In the genomic region with DNA sequence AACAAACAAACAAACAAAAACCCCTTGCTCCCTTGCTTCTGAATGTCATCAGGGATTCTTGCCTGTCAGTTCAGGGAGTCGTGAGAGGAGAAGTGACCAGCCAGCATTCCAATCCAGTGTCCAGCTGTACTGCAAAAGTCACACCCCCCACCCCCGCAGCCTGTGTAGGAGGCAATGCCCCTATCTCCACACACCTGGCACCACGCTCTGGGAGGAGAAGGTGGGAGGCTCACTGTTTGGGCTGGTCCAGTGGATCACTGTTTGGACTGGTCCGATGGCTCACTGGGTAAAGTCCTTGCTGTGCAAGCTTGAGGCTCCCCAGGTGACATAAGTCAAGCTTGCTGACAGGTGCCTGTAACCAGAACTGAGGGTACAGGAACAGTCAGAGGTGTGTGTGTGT, we compare ENCODE assay signal across 32 mouse cellular contexts. TPM values are rescaled to one million over a fixed set of nuclear protein-coding genes. Genes with fewer than 3 reads are reported as not detected.
DNase-seq lines count a peak whose midpoint lies in the region; ATAC-seq and TF ChIP-seq lines count a peak whose summit lies in the region.
"Had no signal": no experiment of that assay in that cellular context is flagged by ENCODE, and none has a peak within 500 bp of the region (broad histone marks: within the 10 kb centered on the region; RNA-seq: fewer than 3 reads in every experiment).

No protein-coding gene starts in this region.

- 20% methylated on average over 4 of the region's 4 CpGs for WGBS in forebrain, embryonic 11.5 days
- 18% methylated on average over 4 of the region's 4 CpGs for WGBS in forebrain, embryonic 15.5 days
- 33% methylated on average over 4 of the region's 4 CpGs for WGBS in heart, embryonic 14.5 days
- WGBS in kidney, embryonic 16.5 days = 35% methylated on average over 4 of the region's 4 CpGs
- 44% methylated on average over 4 of the region's 4 CpGs for WGBS in midbrain, embryonic 13.5 days
- whole genome bisulfite sequencing in midbrain, postnatal 0 days = 27% methylated on average over 4 of the region's 4 CpGs

- H3K27me3 ChIP-seq in forebrain, embryonic 11.5 days (ENCODE audit: control insufficient read depth, insufficient read depth, low read length) = no peaks in the 10 kb centered on the region
- H3K27me3 ChIP-seq in forebrain, embryonic 15.5 days = no peaks in the 10 kb centered on the region
- no peaks in the 10 kb centered on the region for H3K27me3 ChIP-seq in heart, embryonic 14.5 days (ENCODE audit: control insufficient read depth, insufficient read depth, low read length)
- H3K27me3 ChIP-seq in kidney, embryonic 16.5 days (ENCODE audit: insufficient read depth, low read length) = no peaks in the 10 kb centered on the region
- peaks cover 11% of the 10 kb centered on the region; the same call in 1 of the 2 replicates for H3K27me3 ChIP-seq in midbrain, embryonic 13.5 days
- H3K27me3 ChIP-seq in midbrain, postnatal 0 days (ENCODE audit: insufficient read depth, low read length) = no peaks in the 10 kb centered on the region
- H3K27me3 ChIP-seq: embryonic facial prominence, embryonic 13.5 days; intestine, embryonic 15.5 days; limb, embryonic 12.5 days; neural tube, embryonic 12.5 days had no signal

- no peak for TF ChIP-seq CTCF in midbrain, postnatal 0 days (IDR thresholded peaks at IDR 0.05)

- H3K36me3 ChIP-seq in forebrain, embryonic 11.5 days (ENCODE audit: control insufficient read depth, insufficient read depth, low read length) = no peaks in the 10 kb centered on the region
- H3K36me3 ChIP-seq in forebrain, embryonic 15.5 days = no peaks in the 10 kb centered on the region
- H3K36me3 ChIP-seq in heart, embryonic 14.5 days (ENCODE audit: control insufficient read depth, insufficient read depth, low read length) = no peaks in the 10 kb centered on the region
- H3K36me3 ChIP-seq in kidney, embryonic 16.5 days (ENCODE audit: insufficient read depth, low read length) = no peaks in the 10 kb centered on the region
- H3K36me3 ChIP-seq in midbrain, embryonic 13.5 days = no peaks in the 10 kb centered on the region
- H3K36me3 ChIP-seq in midbrain, postnatal 0 days (ENCODE audit: insufficient read depth, low read length) = no peaks in the 10 kb centered on the region
- H3K36me3 ChIP-seq: embryonic facial prominence, embryonic 13.5 days; hindbrain, embryonic 10.5 days; intestine, embryonic 15.5 days; limb, embryonic 12.5 days; neural tube, embryonic 12.5 days had no signal

- H3K4me2 ChIP-seq in forebrain, embryonic 11.5 days (ENCODE audit: low read depth, low read length, severe bottlenecking) = no peak overlapping the region
- no peak overlapping the region for H3K4me2 ChIP-seq in forebrain, embryonic 15.5 days (replicated peaks)
- no peak overlapping the region for H3K4me2 ChIP-seq in heart, embryonic 14.5 days (ENCODE audit: low read length)
- H3K4me2 ChIP-seq in kidney, embryonic 16.5 days (replicated peaks; ENCODE audit: low read depth, low read length) = no peak overlapping the region
- H3K4me2 ChIP-seq in midbrain, embryonic 13.5 days (replicated peaks) = no peak overlapping the region
- no peak overlapping the region for H3K4me2 ChIP-seq in midbrain, postnatal 0 days (ENCODE audit: low read depth, low read length, poor library complexity, severe bottlenecking)
- H3K4me2 ChIP-seq: embryonic facial prominence, embryonic 13.5 days; forebrain, embryonic 13.5 days; intestine, embryonic 15.5 days; limb, embryonic 12.5 days; neural tube, embryonic 12.5 days had no signal

- H3K4me1 ChIP-seq in forebrain, embryonic 11.5 days (replicated peaks; ENCODE audit: control insufficient read depth, insufficient read depth, low read length) = peaks cover 19% of the 10 kb centered on the region
- H3K4me1 ChIP-seq in forebrain, embryonic 15.5 days = peaks cover 28% of the 10 kb centered on the region
- peaks cover 31 to 36% of the 10 kb centered on the region in 2 experiments for H3K4me1 ChIP-seq in heart, embryonic 14.5 days (ENCODE audit: control insufficient read depth in 2 of 2, insufficient read depth in 2 of 2, low read length in 2 of 2)
- H3K4me1 ChIP-seq in kidney, embryonic 16.5 days (ENCODE audit: insufficient read depth, low read length) = peaks cover 13% of the 10 kb centered on the region
- peaks cover 47% of the 10 kb centered on the region for H3K4me1 ChIP-seq in midbrain, embryonic 13.5 days (replicated peaks)
- peaks cover 6% of the 10 kb centered on the region for H3K4me1 ChIP-seq in midbrain, postnatal 0 days (ENCODE audit: insufficient read depth, low read length)

- no peak overlapping the region for H3K9ac ChIP-seq in forebrain, embryonic 11.5 days (ENCODE audit: low read length)
- no peak overlapping the region for H3K9ac ChIP-seq in forebrain, embryonic 15.5 days (replicated peaks)
- H3K9ac ChIP-seq in heart, embryonic 14.5 days (ENCODE audit: low read length) = 0 out of 2 replicates have a peak overlapping the region, but pooled peaks have one; percentile 21
- H3K9ac ChIP-seq in kidney, embryonic 16.5 days (replicated peaks; ENCODE audit: low read length) = no peak overlapping the region
- H3K9ac ChIP-seq in midbrain, embryonic 13.5 days (replicated peaks) = no peak overlapping the region
- no peak overlapping the region for H3K9ac ChIP-seq in midbrain, postnatal 0 days (replicated peaks; ENCODE audit: low read length, poor library complexity, severe bottlenecking)
- H3K9ac ChIP-seq: embryonic facial prominence, embryonic 13.5 days; forebrain, embryonic 13.5 days; intestine, embryonic 15.5 days; limb, embryonic 12.5 days; neural tube, embryonic 12.5 days had no signal

- H3K27ac ChIP-seq in forebrain, embryonic 11.5 days (ENCODE audit: low read depth, low read length) = no peak overlapping the region
- H3K27ac ChIP-seq in forebrain, embryonic 15.5 days (replicated peaks) = no peak overlapping the region; the same call in 1 of the 2 replicates
- no peak overlapping the region for H3K27ac ChIP-seq in heart, embryonic 14.5 days (replicated peaks in 1 of 2; ENCODE audit: control insufficient read depth in 1 of 2, insufficient read depth in 1 of 2, low read depth in 2 of 2, low read length in 2 of 2)
- H3K27ac ChIP-seq in kidney, embryonic 16.5 days (ENCODE audit: low read length) = no peak overlapping the region
- H3K27ac ChIP-seq in midbrain, embryonic 13.5 days = 0 out of 2 replicates have a peak overlapping the region, but pooled peaks have one; percentile 10
- no peak overlapping the region for H3K27ac ChIP-seq in midbrain, postnatal 0 days (ENCODE audit: low read depth, low read length)
- H3K27ac ChIP-seq: embryonic facial prominence, embryonic 13.5 days; gastrocnemius, adult 2 months; hindbrain, embryonic 10.5 days; hindbrain, postnatal 0 days; intestine, embryonic 15.5 days; layer of hippocampus, adult 2 months; left cerebral cortex, adult 2 months; limb, embryonic 12.5 days; neural tube, embryonic 12.5 days had no signal

- DNase-seq in forebrain, embryonic 11.5 days (ENCODE audit: low spot score) = no peak
- no peak for DNase-seq in heart, adult 18-20 months
- no peak for DNase-seq in kidney, adult 9 months
- no peak for DNase-seq in midbrain, postnatal 0 days (ENCODE audit: low spot score)
- DNase-seq: adrenal gland, adult 2 months; adrenal gland, postnatal 36 days; cerebellum, adult 18-20 months; cerebellum, postnatal 10 days; gastrocnemius, adult 2 months; gastrocnemius, postnatal 36 days; kidney, postnatal 14 days; lung, postnatal 36 days; right cerebral cortex, adult 18-20 months; spleen, adult 18-20 months; thymus, adult 2 months; thymus, postnatal 36 days had no signal

- H3K4me3 ChIP-seq in forebrain, embryonic 11.5 days (ENCODE audit: low read depth, low read length) = no peak overlapping the region
- no peak overlapping the region for H3K4me3 ChIP-seq in forebrain, embryonic 15.5 days
- H3K4me3 ChIP-seq in heart, embryonic 14.5 days (ENCODE audit: control insufficient read depth in 1 of 2, insufficient read depth in 1 of 2, low read depth in 1 of 2, low read length in 2 of 2) = no peak overlapping the region
- no peak overlapping the region for H3K4me3 ChIP-seq in kidney, embryonic 16.5 days (ENCODE audit: low read length)
- H3K4me3 ChIP-seq in midbrain, embryonic 13.5 days (replicated peaks) = no peak overlapping the region
- H3K4me3 ChIP-seq in midbrain, postnatal 0 days (ENCODE audit: low read depth, low read length) = no peak overlapping the region
- H3K4me3 ChIP-seq: embryonic facial prominence, embryonic 13.5 days; forebrain, embryonic 13.5 days; gastrocnemius, adult 2 months; hindbrain, embryonic 10.5 days; intestine, embryonic 15.5 days; layer of hippocampus, adult 2 months; left cerebral cortex, adult 2 months; limb, embryonic 12.5 days; myocyte; neural tube, embryonic 12.5 days had no signal

- H3K9me3 ChIP-seq in forebrain, embryonic 11.5 days (ENCODE audit: control insufficient read depth, low read length) = no peaks in the 10 kb centered on the region
- no peaks in the 10 kb centered on the region for H3K9me3 ChIP-seq in forebrain, embryonic 15.5 days
- H3K9me3 ChIP-seq in heart, embryonic 14.5 days (ENCODE audit: control insufficient read depth, low read length) = no peaks in the 10 kb centered on the region
- H3K9me3 ChIP-seq in kidney, embryonic 16.5 days (ENCODE audit: low read length) = no peaks in the 10 kb centered on the region
- no peaks in the 10 kb centered on the region for H3K9me3 ChIP-seq in midbrain, embryonic 13.5 days
- H3K9me3 ChIP-seq in midbrain, postnatal 0 days (ENCODE audit: low read length) = no peaks in the 10 kb centered on the region
- H3K9me3 ChIP-seq: embryonic facial prominence, embryonic 13.5 days; forebrain, embryonic 13.5 days; hindbrain, embryonic 10.5 days; intestine, embryonic 15.5 days; limb, embryonic 12.5 days; neural tube, embryonic 12.5 days had no signal

- ATAC-seq in forebrain, embryonic 11.5 days (replicated peaks; ENCODE audit: low FRiP score) = peak; percentile 44
- ATAC-seq in forebrain, embryonic 15.5 days (replicated peaks) = no peak
- no peak for ATAC-seq in heart, embryonic 14.5 days (ENCODE audit: insufficient number of reproducible peaks, insufficient read depth, low FRiP score, low read depth)
- peak; percentile 65; the same call in 1 of the 2 replicates for ATAC-seq in kidney, embryonic 16.5 days (ENCODE audit: low FRiP score, low TSS enrichment)
- ATAC-seq in midbrain, embryonic 13.5 days = no peak
- no peak for ATAC-seq in midbrain, postnatal 0 days (ENCODE audit: low FRiP score)
- ATAC-seq: activated CD4-positive, CD25-positive, alpha-beta regulatory T cell, adult 4 months; intestine, embryonic 15.5 days had no signal

RNA-seq across cellular contexts. Expression of a gene that starts 12.7 kb away (rescaled TPM):
- 19.4 and 28.0 TPM in 2 replicates for polyA plus RNA-seq in forebrain, embryonic 11.5 days (2014; fragmentation: Nextera tagmentation; extraction: Ambion mirVana)
- polyA plus RNA-seq in forebrain, embryonic 15.5 days (2015; fragmentation: Nextera tagmentation; extraction: Ambion mirVana) = 19.8 and 21.5 TPM in 2 replicates
- 8.3 and 10.4 TPM in 2 replicates for polyA plus RNA-seq in heart, embryonic 14.5 days (2014; fragmentation: Nextera tagmentation; extraction: Ambion mirVana)
- 10 to 100 TPM; 18.8 to 21.4 TPM for total RNA-seq in heart, adult 18-20 months (2021)
- polyA plus RNA-seq in kidney, embryonic 16.5 days (2015; fragmentation: Nextera tagmentation; extraction: Ambion mirVana) = 4.4 and 5.3 TPM in 2 replicates
- polyA plus RNA-seq in midbrain, embryonic 13.5 days (2015; fragmentation: Nextera tagmentation; extraction: Ambion mirVana) = 5.9 and 9.4 TPM in 2 replicates
- total RNA-seq in midbrain, postnatal 0 days (2014; rRNA removed) = 30.1 and 44.2 TPM in 2 replicates
- 3.9 and 4.0 TPM in 2 replicates for polyA plus RNA-seq in midbrain, postnatal 0 days (2015; fragmentation: Nextera tagmentation; extraction: Ambion mirVana)

RNA-seq across cellular contexts. Expression of a gene that starts 34.5 kb away (rescaled TPM):
- 0.55 and 0.96 TPM in 2 replicates for polyA plus RNA-seq in forebrain, embryonic 11.5 days (2014; fragmentation: Nextera tagmentation; extraction: Ambion mirVana)
- polyA plus RNA-seq in forebrain, embryonic 15.5 days (2015; fragmentation: Nextera tagmentation; extraction: Ambion mirVana) = 0.59 and 0.83 TPM in 2 replicates
- polyA plus RNA-seq in heart, embryonic 14.5 days (2014; fragmentation: Nextera tagmentation; extraction: Ambion mirVana) = 7.7 and 8.6 TPM in 2 replicates
- total RNA-seq in heart, adult 18-20 months (2021) = 1 to 10 TPM; 6.7 to 7.8 TPM
- 7.1 and 8.6 TPM in 2 replicates for polyA plus RNA-seq in kidney, embryonic 16.5 days (2015; fragmentation: Nextera tagmentation; extraction: Ambion mirVana)
- polyA plus RNA-seq in midbrain, embryonic 13.5 days (2015; fragmentation: Nextera tagmentation; extraction: Ambion mirVana) = 0.64 and 0.79 TPM in 2 replicates
- 2.9 and 5.1 TPM in 2 replicates for total RNA-seq in midbrain, postnatal 0 days (2014; rRNA removed)
- 1.8 and 2.6 TPM in 2 replicates for polyA plus RNA-seq in midbrain, postnatal 0 days (2015; fragmentation: Nextera tagmentation; extraction: Ambion mirVana)
- total RNA-seq: ES-E14 had no signal

RNA-seq across cellular contexts. Expression of a gene that starts 46.4 kb away (rescaled TPM):
- polyA plus RNA-seq in forebrain, embryonic 11.5 days (2014; fragmentation: Nextera tagmentation; extraction: Ambion mirVana) = 102 and 119 TPM in 2 replicates
- 129 and 131 TPM in 2 replicates for polyA plus RNA-seq in forebrain, embryonic 15.5 days (2015; fragmentation: Nextera tagmentation; extraction: Ambion mirVana)
- 54.8 and 56.4 TPM in 2 replicates for polyA plus RNA-seq in heart, embryonic 14.5 days (2014; fragmentation: Nextera tagmentation; extraction: Ambion mirVana)
- total RNA-seq in heart, adult 18-20 months (2021) = 10 to 100 TPM; 17.5 to 20.2 TPM
- polyA plus RNA-seq in kidney, embryonic 16.5 days (2015; fragmentation: Nextera tagmentation; extraction: Ambion mirVana) = 70.9 and 78.0 TPM in 2 replicates
- polyA plus RNA-seq in midbrain, embryonic 13.5 days (2015; fragmentation: Nextera tagmentation; extraction: Ambion mirVana) = 117 and 128 TPM in 2 replicates
- 86.8 and 114 TPM in 2 replicates for total RNA-seq in midbrain, postnatal 0 days (2014; rRNA removed)
- 75.3 and 81.8 TPM in 2 replicates for polyA plus RNA-seq in midbrain, postnatal 0 days (2015; fragmentation: Nextera tagmentation; extraction: Ambion mirVana)

Comparison
In these comparisons a context has a peak if more than half of its experiments do, and no peak if none do; other contexts are left out.
1. ATAC-seq: peak in forebrain, embryonic 11.5 days (single experiment) and kidney, embryonic 16.5 days (single experiment); none in forebrain, embryonic 15.5 days (single experiment), heart, embryonic 14.5 days (single experiment), midbrain, embryonic 13.5 days (single experiment) and midbrain, postnatal 0 days (single experiment).